Mouse (Mus musculus) G1E-ER4 (cell line): ENCODE results near the gene Grem1. TPM values are rescaled to one million over a fixed set of nuclear protein-coding genes. Genes with fewer than 3 reads are reported as not detected.

Source experiments
- GATA1 ChIP-seq: IDR thresholded peaks from one replicate; pipeline ENCODE4 v1.8.0; 2012; ENCODE audit warnings: low read length, inconsistent platforms
- polyA plus RNA-seq: library from polyadenylated mRNA; stranded (reverse); fragments of >175 nt; gene quantifications from 2 replicates; pipeline ENCODE4 v1.2.3, GENCODE M21; 2012

Gene Grem1
- polyA plus RNA-seq: not detected in 2 replicates

DNA sequence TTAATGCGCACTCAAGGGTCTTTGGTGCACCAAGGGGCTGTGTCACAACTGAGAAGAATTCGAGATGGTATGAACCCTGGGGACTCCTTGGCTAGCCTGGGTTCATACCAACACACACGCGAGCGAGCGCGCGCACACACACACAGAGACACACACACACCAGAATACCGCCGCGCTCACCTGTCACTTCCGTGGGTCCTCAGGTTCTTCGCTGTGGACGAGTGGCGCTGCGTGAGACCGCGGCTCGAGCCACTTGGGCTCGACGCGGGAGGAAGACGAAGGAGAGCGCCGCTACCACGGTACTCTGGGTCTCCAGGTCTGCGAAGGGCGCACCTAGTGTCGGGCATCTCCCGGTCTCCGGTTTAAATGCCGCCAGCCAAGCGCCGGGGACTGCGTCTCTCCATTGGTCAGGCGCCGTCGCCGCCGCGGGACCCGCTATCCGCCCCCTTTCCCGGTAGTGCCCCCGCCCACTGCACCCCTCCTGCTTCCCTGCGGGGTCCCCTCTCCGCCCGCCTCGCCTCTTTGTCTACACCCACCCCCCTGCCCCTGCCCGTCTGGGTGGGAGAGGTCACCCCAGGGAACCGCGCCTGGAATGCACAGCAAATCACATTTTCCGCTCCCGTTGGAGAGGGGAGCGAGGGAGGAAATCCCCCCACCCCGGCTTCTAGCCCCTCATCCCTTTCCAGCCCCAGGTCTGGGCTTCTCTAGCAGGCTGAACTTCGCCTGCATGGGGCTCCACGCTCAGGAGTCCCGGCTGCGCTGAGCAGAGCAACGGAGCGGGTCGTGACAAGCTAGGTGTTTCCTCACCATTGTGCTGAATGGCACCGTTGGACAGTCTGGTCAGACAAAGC is at the start of gene Grem1:
Gene Grem1, minus strand, starts transcription at position 336 of the 851 bp plus-strand sequence.
- no peak for TF ChIP-seq GATA1

DNA sequence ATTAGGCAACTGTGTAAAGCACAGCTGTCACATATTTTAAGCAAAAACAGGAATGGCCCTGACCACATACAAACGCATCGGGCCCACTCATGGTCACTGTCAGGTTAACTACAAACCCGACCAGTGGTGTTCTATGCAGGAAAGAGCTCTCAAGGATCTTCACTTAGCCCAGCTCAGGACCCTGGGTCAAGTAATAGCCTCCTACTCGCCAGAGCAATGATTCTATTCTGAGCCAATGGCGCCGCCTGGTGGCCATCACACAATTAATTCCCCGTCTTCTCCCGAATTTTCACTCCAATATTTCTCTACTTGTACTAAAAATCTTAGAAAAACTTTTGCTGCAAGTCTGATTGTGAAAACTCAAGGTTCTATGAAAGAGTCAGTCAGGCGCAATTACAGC is 49.2 kb upstream of the Grem1 start:
- TF ChIP-seq GATA1: no peak

DNA sequence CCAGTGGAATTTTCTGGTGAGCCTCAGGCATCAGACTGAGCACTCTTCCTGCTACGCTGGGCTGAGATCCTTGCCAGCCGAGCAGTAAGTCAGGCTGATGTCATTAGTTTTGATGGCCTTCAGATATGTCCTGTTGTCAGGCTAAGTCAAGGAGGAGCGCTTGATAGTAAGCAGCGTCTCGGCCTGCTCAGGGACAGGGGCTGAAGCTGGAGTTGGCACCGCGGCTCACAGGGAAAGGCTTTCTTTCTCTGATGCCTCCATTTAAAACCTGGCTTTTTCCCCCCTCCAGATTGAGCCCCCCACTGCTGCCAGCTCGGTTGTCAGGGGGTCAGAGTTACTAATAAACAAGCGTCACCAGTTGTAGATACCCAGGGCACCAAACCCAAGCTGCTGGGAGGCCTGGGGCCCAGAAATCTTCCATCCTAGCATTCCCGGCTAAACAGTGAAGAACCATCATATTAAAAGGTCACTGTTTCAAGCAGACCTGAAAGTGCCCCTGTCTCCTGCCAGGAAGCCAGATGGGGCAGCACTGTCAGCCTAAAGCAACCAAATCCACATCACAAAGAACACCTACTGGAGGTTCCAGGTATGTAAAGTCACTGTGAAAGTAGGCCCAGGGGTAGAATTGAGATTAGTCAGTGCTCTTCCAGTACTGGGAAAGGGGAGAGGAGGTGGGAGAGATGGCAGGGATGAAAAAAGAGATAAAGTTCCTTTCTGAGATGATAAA is 48.6 kb upstream of the Grem1 start:
- no peak for TF ChIP-seq GATA1

DNA sequence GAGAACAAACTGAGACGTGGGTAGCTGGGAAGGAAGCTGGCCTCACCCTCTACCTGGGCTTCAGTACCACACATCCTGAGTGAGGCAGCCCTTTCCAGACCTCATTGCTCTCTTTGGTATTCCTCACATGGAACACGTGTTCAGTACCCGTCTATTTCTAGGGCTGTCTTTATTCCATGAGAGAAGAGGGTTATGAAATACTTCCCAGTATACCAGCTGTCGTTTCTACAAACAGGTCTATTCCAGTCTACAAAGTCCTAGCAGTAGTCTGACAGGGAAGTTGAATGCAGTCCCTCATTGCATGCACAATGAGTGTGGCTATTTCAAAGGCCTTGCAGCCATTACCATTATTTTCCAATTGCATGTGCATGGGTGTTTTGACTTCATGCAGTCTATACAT is 47.3 kb upstream of the Grem1 start:
- no peak for TF ChIP-seq GATA1

DNA sequence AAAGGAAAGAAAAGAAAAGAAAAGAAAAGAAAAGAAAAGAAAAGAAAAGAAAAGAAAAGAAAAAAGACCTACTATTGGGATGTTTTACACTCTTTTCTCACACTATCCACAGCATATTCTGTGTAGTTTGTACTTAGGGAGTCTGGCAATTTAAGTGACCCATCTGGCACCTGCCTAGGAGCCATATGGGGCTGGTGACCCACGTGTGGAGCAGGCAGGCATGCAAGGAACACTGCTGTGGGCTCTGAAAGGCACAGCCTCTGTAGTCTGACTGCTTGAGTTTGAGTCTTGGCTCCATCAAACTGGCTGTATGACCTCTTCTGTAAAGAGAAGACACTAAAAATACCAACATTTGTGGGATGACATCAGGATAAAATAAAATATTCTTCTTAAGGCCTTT is 45.3 kb upstream of the Grem1 start:
- no peak for TF ChIP-seq GATA1

DNA sequence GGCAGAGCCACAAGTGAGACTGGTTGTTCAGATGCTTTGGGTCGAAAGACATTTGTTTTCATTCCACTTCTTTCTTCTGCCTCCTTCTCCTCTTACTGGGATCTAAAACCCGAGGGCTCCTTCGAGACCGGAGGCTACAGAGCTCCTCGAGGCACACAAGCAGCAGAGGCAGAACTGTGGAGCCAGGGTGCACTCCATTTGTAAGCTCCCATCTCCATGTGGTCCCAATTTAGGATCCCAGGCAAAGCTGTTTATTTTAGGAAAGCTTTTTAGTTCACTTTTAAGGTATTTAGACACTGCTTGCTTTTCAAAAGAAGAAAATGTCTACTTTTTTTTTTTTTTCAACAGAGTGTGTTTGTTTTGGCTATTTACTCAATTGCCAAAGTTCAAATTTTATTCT is 42.4 kb upstream of the Grem1 start:
- no peak for TF ChIP-seq GATA1

DNA sequence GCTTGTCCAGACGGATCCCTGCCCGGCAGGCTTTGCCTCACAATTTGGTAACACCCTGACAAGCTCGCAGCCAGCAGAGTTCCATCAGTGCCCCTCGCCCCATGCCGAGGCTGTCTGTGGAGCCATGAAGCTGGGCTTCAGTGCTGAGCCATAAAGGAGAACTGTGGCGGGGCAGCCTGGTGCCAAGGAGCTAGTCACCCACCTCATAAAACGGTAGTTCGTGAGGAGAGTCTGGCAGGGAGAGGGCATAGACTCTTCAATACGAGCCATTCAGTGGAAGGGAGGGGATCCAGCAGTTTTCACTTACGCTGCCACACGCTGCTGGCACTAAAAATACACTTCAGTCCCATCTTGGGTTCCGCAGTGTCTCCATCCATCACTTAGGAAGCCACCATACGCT is 40.2 kb upstream of the Grem1 start:
- TF ChIP-seq GATA1: no peak

DNA sequence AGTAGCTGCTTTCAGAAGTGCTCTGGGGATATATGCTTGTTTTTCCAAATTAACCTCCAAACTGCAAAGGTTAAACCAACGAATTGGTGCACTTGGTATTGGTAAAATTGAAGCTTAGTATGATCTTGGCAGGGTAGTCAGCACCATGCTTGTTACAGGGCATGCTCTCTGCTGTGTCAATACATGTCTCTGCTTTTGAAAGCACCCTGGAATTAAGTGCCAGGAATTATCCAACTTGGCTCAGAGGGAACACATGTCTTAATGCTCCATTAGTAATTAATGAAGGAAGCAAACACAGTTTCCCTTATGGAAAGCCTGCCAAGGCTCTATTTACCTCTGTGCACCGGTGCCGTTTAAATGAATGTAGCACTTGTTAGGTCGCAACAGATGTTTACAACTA is 36.7 kb upstream of the Grem1 start:
- TF ChIP-seq GATA1: no peak

DNA sequence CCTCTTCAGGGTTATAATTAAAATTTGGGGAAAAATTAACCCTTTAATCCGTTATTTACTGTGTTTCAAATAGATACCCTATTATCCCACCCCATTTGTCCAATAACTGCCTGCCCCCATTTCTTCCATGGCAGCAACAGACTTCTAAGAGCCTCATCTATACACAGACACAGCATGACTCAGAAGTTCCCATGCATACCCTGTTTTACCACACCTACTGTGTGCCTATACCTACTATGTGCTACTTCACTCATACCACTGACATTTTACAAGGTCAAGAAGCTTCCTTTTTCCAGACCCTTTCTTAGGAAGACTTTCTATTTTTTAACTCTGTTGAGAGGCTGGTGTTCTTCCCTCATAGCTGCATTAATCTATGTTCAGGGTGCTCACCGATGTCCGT is 35.1 kb upstream of the Grem1 start:
- TF ChIP-seq GATA1: no peak

DNA sequence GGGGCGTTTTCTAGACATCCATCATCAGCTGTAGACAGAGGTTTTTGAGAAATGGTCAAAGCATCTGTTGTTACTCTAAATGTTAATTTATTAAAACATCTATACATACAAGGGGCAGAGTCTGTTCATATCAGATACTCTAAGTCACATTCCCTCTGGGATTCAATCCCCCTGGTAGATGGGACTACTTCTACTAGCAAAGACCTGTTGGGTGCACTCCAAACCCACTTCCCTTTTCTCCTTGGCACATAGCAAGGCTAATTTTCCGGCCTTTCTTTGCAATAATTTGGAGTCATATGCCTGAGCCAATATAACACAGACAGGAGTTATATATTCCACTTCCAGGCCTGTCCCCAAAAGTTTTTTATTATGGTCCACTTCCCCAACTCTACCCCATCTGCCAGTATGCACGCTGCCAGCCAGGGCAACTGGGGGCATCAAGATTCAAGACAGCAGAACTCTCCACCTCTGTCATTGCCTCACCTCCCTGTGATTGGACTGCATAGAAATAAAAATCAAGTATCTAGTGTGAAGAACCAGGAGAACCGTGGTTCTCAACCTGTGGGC is 30.5 kb upstream of the Grem1 start:
- TF ChIP-seq GATA1: no peak

DNA sequence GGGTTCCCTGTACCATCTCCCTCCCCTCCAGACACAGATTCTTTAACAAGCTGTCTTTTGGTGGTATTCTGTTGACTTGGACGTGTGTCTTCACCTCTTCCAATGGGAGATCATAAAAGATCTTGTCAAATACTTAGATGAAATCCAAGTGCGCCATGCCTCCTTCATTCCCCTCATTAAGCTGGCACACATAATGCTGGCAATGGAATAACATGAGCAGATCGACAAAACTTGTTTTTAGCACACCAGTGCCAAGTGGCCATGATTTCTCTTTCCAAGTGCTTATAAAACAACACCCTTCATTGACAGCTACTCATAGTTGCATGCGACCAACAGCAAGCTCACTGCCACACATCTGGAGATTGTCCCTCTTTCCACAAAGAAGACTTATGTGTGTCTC is 29.4 kb upstream of the Grem1 start:
- TF ChIP-seq GATA1: no peak

DNA sequence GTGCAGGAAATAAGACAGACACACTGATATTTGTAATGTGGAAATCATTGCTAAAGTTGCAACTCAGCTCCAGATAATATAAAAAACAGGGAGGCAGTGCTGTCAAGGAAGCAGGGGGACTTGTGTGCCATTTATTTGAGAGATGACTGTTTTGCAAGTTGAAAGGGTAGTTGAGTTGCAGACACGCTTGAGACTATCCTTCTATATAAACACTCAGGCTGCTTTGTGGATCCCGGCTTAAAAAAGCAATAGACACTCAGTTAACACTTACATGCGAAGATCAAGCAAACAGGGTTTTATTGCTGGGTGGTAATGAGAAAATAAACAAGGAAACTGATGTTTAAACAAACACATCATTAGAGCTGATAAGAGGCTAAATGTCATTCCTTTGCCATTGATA is 26.4 kb upstream of the Grem1 start:
- no peak for TF ChIP-seq GATA1

DNA sequence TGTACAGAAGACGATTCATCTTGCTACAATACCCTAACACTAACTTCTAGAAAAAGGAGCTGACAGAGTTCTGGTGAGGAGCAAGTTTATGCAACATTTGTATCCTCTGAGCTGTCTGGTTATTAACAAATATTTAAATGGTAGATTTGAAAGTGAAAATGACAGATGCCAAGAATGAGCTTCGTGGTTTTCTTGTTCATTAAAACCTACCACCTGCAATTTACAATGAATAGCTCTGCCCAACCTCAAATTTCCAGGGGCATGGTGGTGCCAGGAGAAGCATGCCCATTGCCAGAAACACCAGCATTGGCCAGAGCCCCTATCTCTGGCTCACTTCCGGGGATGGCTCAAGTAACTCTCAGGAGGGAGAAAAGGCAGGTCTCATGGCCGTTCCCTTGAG is 23.1 kb upstream of the Grem1 start:
- TF ChIP-seq GATA1: no peak

DNA sequence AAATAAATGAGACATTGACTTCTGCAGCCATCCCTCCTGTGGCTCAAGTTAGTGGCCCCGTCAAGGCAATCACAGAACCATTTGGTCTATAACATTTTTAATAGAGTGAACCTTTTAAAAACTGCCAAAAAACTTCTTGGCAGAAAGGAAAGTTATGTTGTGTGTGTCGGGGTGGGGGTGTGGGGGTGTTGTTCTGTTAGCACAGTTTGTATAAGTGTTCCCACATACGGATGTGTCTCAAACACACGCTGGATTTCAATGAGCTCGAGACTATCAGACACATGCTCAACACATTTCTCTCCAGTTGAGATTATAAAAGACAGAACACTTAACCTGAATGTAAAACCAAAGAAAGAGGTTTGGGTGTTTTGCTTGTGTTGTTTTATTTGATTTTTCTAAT is 22.7 kb upstream of the Grem1 start:
- no peak for TF ChIP-seq GATA1

DNA sequence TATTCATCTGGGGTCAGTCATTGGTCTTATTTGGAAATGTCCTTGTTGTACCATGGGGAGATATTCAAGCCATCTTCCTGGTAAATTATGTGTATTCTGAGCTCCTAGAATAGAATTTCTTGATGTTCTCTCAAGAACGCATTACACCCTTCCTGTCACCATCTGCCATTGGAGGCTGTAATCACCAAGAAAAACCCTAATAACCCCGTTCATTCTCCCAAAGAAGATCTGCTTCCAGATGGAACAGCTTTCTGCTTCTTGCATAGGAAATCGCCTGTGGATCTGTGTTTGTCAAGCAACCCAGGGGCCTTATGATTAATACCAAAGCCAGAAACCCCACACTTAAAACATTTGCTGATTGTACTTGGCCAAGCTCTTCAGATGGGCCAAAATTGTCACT is 20.9 kb upstream of the Grem1 start:
- TF ChIP-seq GATA1: no peak

DNA sequence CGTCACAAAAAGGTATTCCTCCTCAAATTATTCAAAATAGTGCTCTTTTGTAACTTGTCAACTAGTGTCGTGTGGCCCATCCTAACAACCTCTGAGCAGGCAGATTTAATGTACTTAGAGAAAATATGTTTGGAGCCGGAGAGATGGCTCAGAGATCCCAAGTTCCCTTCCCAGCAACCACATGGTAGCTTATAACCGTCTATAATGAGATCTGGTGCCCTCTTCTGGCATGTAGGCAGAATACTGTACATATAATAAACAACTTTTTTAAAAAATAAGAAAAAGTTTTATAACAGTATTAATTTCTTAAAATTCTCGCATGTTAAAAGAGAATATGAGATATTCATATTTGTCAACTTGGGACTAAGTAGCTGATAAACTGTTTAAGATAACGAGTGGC is 19.6 kb upstream of the Grem1 start:
- no peak for TF ChIP-seq GATA1

DNA sequence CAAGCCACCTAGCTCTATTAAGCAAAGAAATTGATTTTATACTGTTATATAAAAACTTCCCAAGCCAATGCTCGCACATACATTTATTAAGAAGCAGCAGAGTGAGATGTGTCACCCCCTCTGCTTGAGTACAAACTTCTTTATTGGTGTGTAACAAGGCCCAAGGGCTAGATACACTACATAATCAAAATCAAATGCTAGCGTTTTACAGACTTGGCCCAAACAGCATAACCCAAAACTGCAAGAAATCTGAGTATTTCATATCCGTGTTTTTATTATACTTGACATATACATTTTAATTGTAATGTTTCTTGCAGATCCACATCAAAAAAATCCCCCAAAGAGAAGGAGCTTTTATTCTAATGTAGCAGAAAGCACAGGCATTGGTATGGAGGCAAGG is 17.9 kb upstream of the Grem1 start:
- no peak for TF ChIP-seq GATA1
